Mouse (Mus musculus) common myeloid progenitor, adult 5-6 weeks (primary cell): ENCODE measurements around the gene A930033H14Rik. TPM values are rescaled to one million over a fixed set of nuclear protein-coding genes. Genes with fewer than 3 reads are reported as not detected.

ENCODE experiments used
- ATAC-seq: replicated peaks from 2 replicates; pipeline ENCODE4 v1.8.0; 2016; ENCODE audit warnings: low read depth, mild to moderate bottlenecking, moderate TSS enrichment, inconsistent platforms; ENCODE audit not compliant: poor library complexity, severe bottlenecking
- total RNA-seq: library from RNA; stranded (forward); fragments of 200-1000, 187-1606 nt; gene quantifications from 2 replicates; pipeline ENCODE4 v1.2.3, GENCODE M21; 2017

A930033H14Rik gene
- 1.3 and 4.2 TPM in 2 replicates for total RNA-seq

GRCm38 (mm10) chr10:69212542-69213440 lies at the start of gene A930033H14Rik:
TSS of gene A930033H14Rik (minus strand) at chr10:69213098.
- peak; percentile 73 for ATAC-seq

- ATAC-seq: no peak
These were observed 47.0 kb upstream of the A930033H14Rik start for GRCm38 (mm10) chr10:69259929-69260328.

- ATAC-seq: no peak
These were observed 46.3 kb upstream of the A930033H14Rik start for GRCm38 (mm10) chr10:69259161-69259560.

- no peak for ATAC-seq
These were observed 45.7 kb upstream of the A930033H14Rik start for GRCm38 (mm10) chr10:69258588-69258987.

GRCm38 (mm10) chr10:69257592-69258133 lies 44.8 kb upstream of the A930033H14Rik start:
- peak; percentile 30; the same call in 1 of the 2 replicates for ATAC-seq

- ATAC-seq: peak; percentile 16; the same call in 1 of the 2 replicates
These were observed 42.7 kb upstream of the A930033H14Rik start for GRCm38 (mm10) chr10:69255594-69255993.

GRCm38 (mm10) chr10:69254390-69254847 lies 41.5 kb upstream of the A930033H14Rik start:
- peak; percentile 59 for ATAC-seq

- ATAC-seq: no peak
These were observed 40.8 kb upstream of the A930033H14Rik start for GRCm38 (mm10) chr10:69253686-69254080.

- ATAC-seq: no peak
These were observed 40.3 kb upstream of the A930033H14Rik start for GRCm38 (mm10) chr10:69253075-69253685.

- peak; percentile 56 for ATAC-seq
These were observed 39.5 kb upstream of the A930033H14Rik start for GRCm38 (mm10) chr10:69252112-69253074.

- ATAC-seq: no peak
These were observed 38.4 kb upstream of the A930033H14Rik start for GRCm38 (mm10) chr10:69251254-69251653.

- ATAC-seq: no peak
These were observed 35.6 kb upstream of the A930033H14Rik start for GRCm38 (mm10) chr10:69248261-69249160.

- ATAC-seq: peak; percentile 71
These were observed 34.6 kb upstream of the A930033H14Rik start for GRCm38 (mm10) chr10:69247311-69248033.

- peak; percentile 82 for ATAC-seq
These were observed 33.9 kb upstream of the A930033H14Rik start for GRCm38 (mm10) chr10:69246762-69247161.

- no peak for ATAC-seq
These were observed 33.2 kb upstream of the A930033H14Rik start for GRCm38 (mm10) chr10:69245906-69246668.

- no peak for ATAC-seq
These were observed 32.3 kb upstream of the A930033H14Rik start for GRCm38 (mm10) chr10:69245151-69245550.

GRCm38 (mm10) chr10:69240530-69240929 lies 27.6 kb upstream of the A930033H14Rik start:
- ATAC-seq: no peak
